In the genomic region with DNA sequence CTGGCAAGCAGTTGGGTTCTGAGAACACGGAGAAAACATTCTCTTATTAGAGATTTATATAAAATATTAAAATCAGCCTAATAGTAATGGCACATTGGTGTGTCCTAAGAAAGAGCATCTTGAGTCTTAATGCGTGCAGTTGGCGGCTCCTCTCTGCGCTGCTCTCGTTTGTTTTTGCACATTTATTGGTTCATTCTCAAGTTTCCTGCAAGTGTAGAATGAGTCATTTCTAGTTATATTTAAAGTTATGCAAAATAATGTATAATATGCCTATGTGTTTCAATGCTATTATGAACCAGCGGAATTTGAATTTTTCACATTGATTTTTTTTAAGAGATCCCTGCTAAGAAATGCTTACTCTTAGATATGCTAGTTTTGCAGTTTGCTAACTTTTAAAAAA, we compare ENCODE assay signal across 6 mouse cellular contexts.
"Had no signal": no experiment of that assay in that cellular context is flagged by ENCODE, and none has a peak within 500 bp of the region (broad histone marks: within the 10 kb centered on the region; RNA-seq: fewer than 3 reads in every experiment).

No protein-coding gene starts in this region.

- DNase-seq: kidney, adult 8-10 months; kidney, postnatal 25 days; lung, adult 2 months; lung, postnatal 36 days; midbrain, embryonic 14.5 days; thymus, postnatal 36 days had no signal
